ENCODE assay signal across 9 mouse cellular contexts in genomic region chr10:80245600-80245999, GRCm38 (mm10). TPM values are rescaled to one million over a fixed set of nuclear protein-coding genes. Genes with fewer than 3 reads are reported as not detected.
A peak's percentile ranks its signal among the peaks of the same experiment; 100 is the strongest.
DNase-seq lines count a peak whose midpoint lies in the region; ATAC-seq and TF ChIP-seq lines count a peak whose summit lies in the region.
"Had no signal": no experiment of that assay in that cellular context is flagged by ENCODE, and none has a peak within 500 bp of the region (broad histone marks: within the 10 kb centered on the region; RNA-seq: fewer than 3 reads in every experiment).

No protein-coding gene starts in this region.

- H3K27me3 ChIP-seq in embryonic facial prominence, embryonic 11.5 days (ENCODE audit: control insufficient read depth, insufficient read depth, low read length), result no peaks in the 10 kb centered on the region
- no peaks in the 10 kb centered on the region for H3K27me3 ChIP-seq in kidney, embryonic 15.5 days
- no peaks in the 10 kb centered on the region for H3K27me3 ChIP-seq in liver, embryonic 14.5 days (ENCODE audit: control insufficient read depth, insufficient read depth, low read length)
- no peaks in the 10 kb centered on the region for H3K27me3 ChIP-seq in testis, adult 2 months (ENCODE audit: control insufficient read depth, insufficient read depth, low read length)
- H3K27me3 ChIP-seq: embryonic facial prominence, embryonic 15.5 days had no signal

- no peak overlapping the region; the same call in 1 of the 2 replicates for H3K9ac ChIP-seq in embryonic facial prominence, embryonic 11.5 days (replicated peaks; ENCODE audit: low read length)
- 0 out of 2 replicates have a peak overlapping the region, but pooled peaks have one; percentile 30 for H3K9ac ChIP-seq in kidney, embryonic 15.5 days
- H3K9ac ChIP-seq in liver, embryonic 14.5 days (replicated peaks), result no peak overlapping the region

- H3K36me3 ChIP-seq in embryonic facial prominence, embryonic 11.5 days (replicated peaks; ENCODE audit: control insufficient read depth, insufficient read depth, low read depth, low read length), result peaks cover 15% of the 10 kb centered on the region
- peaks cover 42% of the 10 kb centered on the region for H3K36me3 ChIP-seq in kidney, embryonic 15.5 days
- peaks cover 31% of the 10 kb centered on the region for H3K36me3 ChIP-seq in liver, embryonic 14.5 days (replicated peaks; ENCODE audit: control insufficient read depth, insufficient read depth, low read depth)
- H3K36me3 ChIP-seq in testis, adult 2 months (ENCODE audit: control insufficient read depth, insufficient read depth, low read length), result no peaks in the 10 kb centered on the region; the same call in 1 of the 2 replicates

- DNase-seq in B cell, adult 2 months, result peak; percentile 78 to 81
- DNase-seq in adrenal gland, postnatal 25 days, result peak; percentile 76
- DNase-seq in embryonic facial prominence, embryonic 11.5 days (ENCODE audit: low spot score), result peak; percentile 94
- DNase-seq in heart, adult 8-10 months (ENCODE audit: low spot score), result peak; percentile 84
- peak; percentile 76 to 82 (median 81) for DNase-seq in liver, embryonic 14.5 days (ENCODE audit: low read depth in 3 of 3, low spot score in 3 of 3)
- DNase-seq in neural tube, embryonic 10.5 days (ENCODE audit: extremely low spot score, low spot score), result peak; percentile 82

- no peak overlapping the region for H3K27ac ChIP-seq in embryonic facial prominence, embryonic 11.5 days (replicated peaks; ENCODE audit: low read depth, low read length)
- 0 out of 2 replicates have a peak overlapping the region, but pooled peaks have one; percentile 13 for H3K27ac ChIP-seq in kidney, embryonic 15.5 days
- no peak overlapping the region for H3K27ac ChIP-seq in liver, embryonic 14.5 days
- no peak overlapping the region for H3K27ac ChIP-seq in testis, adult 2 months (ENCODE audit: control insufficient read depth, insufficient read depth, low read depth, low read length)
- H3K27ac ChIP-seq: embryonic facial prominence, embryonic 15.5 days had no signal

- no peak for TF ChIP-seq EP300 in liver, embryonic 14.5 days (IDR thresholded peaks at IDR 0.05; ENCODE audit: low read depth)

- WGBS in embryonic facial prominence, embryonic 11.5 days, result 8% methylated on average over 4 of the region's 4 CpGs
- 8% methylated on average over 4 of the region's 4 CpGs for WGBS in kidney, embryonic 15.5 days
- WGBS in liver, embryonic 14.5 days (ENCODE audit: insufficient replicate concordance), result 3% methylated on average over 4 of the region's 4 CpGs

- H3K4me1 ChIP-seq in embryonic facial prominence, embryonic 11.5 days (ENCODE audit: control insufficient read depth, insufficient read depth, low read length), result no peaks in the 10 kb centered on the region; the same call in 1 of the 2 replicates
- peaks cover 21% of the 10 kb centered on the region for H3K4me1 ChIP-seq in kidney, embryonic 15.5 days
- peaks cover 16 to 19% of the 10 kb centered on the region in 2 experiments for H3K4me1 ChIP-seq in liver, embryonic 14.5 days (replicated peaks; ENCODE audit: control insufficient read depth in 2 of 2, insufficient read depth in 2 of 2, low read length in 1 of 2)
- 0 out of 2 replicates have a peak, but pooled peaks cover 2% of the 10 kb centered on the region for H3K4me1 ChIP-seq in testis, adult 2 months (ENCODE audit: control insufficient read depth, insufficient read depth, low read length)

- peak; percentile 96 for TF ChIP-seq CTCF in liver, embryonic 14.5 days (IDR thresholded peaks at IDR 0.05; ENCODE audit: low read depth)
- peak; percentile 40 for TF ChIP-seq CTCF in testis, adult 2 months (IDR thresholded peaks at IDR 0.05; ENCODE audit: control insufficient read depth, insufficient read depth, insufficient replicate concordance, low read depth, low read length)

- H3K4me2 ChIP-seq in embryonic facial prominence, embryonic 11.5 days (ENCODE audit: low read depth, low read length), result no peak overlapping the region
- H3K4me2 ChIP-seq in kidney, embryonic 15.5 days, result no peak overlapping the region; the same call in 1 of the 2 replicates
- H3K4me2 ChIP-seq in liver, embryonic 14.5 days (ENCODE audit: low read depth), result no peak overlapping the region
- H3K4me2 ChIP-seq: embryonic facial prominence, embryonic 15.5 days had no signal

- H3K9me3 ChIP-seq in embryonic facial prominence, embryonic 11.5 days (replicated peaks; ENCODE audit: control insufficient read depth, low read length), result no peaks in the 10 kb centered on the region
- H3K9me3 ChIP-seq in kidney, embryonic 15.5 days (replicated peaks), result no peaks in the 10 kb centered on the region
- no peaks in the 10 kb centered on the region for H3K9me3 ChIP-seq in liver, embryonic 14.5 days (ENCODE audit: control insufficient read depth, low read length)
- H3K9me3 ChIP-seq: embryonic facial prominence, embryonic 15.5 days had no signal

- ATAC-seq in embryonic facial prominence, embryonic 11.5 days (replicated peaks; ENCODE audit: insufficient number of reproducible peaks, low FRiP score, low TSS enrichment, low read depth), result 0 out of 2 replicates have a peak, but pooled peaks have one; percentile 4
- 0 out of 2 replicates have a peak, but pooled peaks have one; percentile 2 for ATAC-seq in kidney, embryonic 15.5 days (replicated peaks; ENCODE audit: low FRiP score)
- ATAC-seq in liver, embryonic 14.5 days (ENCODE audit: insufficient read depth), result no peak

- no peak for TF ChIP-seq POLR2A in testis, adult 2 months (IDR thresholded peaks at IDR 0.05; ENCODE audit: control insufficient read depth, low read depth, low read length)

- no peak overlapping the region for H3K4me3 ChIP-seq in embryonic facial prominence, embryonic 11.5 days (ENCODE audit: low read depth, low read length)
- H3K4me3 ChIP-seq in kidney, embryonic 15.5 days (replicated peaks), result no peak overlapping the region
- no peak overlapping the region for H3K4me3 ChIP-seq in liver, embryonic 14.5 days (ENCODE audit: insufficient read depth in 1 of 2, low read depth in 2 of 2, low read length in 2 of 2)
- no peak overlapping the region for H3K4me3 ChIP-seq in testis, adult 2 months (ENCODE audit: control insufficient read depth, low read depth, low read length)
- H3K4me3 ChIP-seq: embryonic facial prominence, embryonic 15.5 days had no signal

RNA-seq across cellular contexts. Expression of gene Ndufs7, which starts 3.3 kb away (rescaled TPM):
- total RNA-seq in adrenal gland, postnatal 25 days (2021), result 238 and 243 TPM in 2 replicates
- polyA plus RNA-seq in embryonic facial prominence, embryonic 11.5 days (2014; fragmentation: Nextera tagmentation; extraction: Ambion mirVana), result 221 and 253 TPM in 2 replicates
- total RNA-seq in heart, adult 8-10 months (2022), result 1,000 to 10,000 TPM in 3 of 4 experiments, 100 to 1,000 TPM in 1; 949 to 1,112 (median 1,023) TPM
- 376 and 387 TPM in 2 replicates for polyA plus RNA-seq in kidney, embryonic 15.5 days (2015; fragmentation: Nextera tagmentation; extraction: Ambion mirVana)
- polyA plus RNA-seq in liver, embryonic 14.5 days (2012; rRNA removed), result 189 and 256 TPM in 2 replicates
- polyA plus RNA-seq in liver, embryonic 14.5 days (2014; fragmentation: Nextera tagmentation; extraction: Ambion mirVana), result 272 and 285 TPM in 2 replicates
- 105 and 132 TPM in 2 replicates for polyA plus RNA-seq in testis, adult 2 months (2012; rRNA removed)

RNA-seq across cellular contexts. Expression of gene Gamt, which starts 15.2 kb away (rescaled TPM):
- total RNA-seq in adrenal gland, postnatal 25 days (2021), result 326 and 398 TPM in 2 replicates
- polyA plus RNA-seq in embryonic facial prominence, embryonic 11.5 days (2014; fragmentation: Nextera tagmentation; extraction: Ambion mirVana), result 21.9 and 22.4 TPM in 2 replicates
- total RNA-seq in heart, adult 8-10 months (2022), result 10 to 100 TPM; 10.3 to 17.1 (median 14.7) TPM
- polyA plus RNA-seq in kidney, embryonic 15.5 days (2015; fragmentation: Nextera tagmentation; extraction: Ambion mirVana), result 34.2 and 37.0 TPM in 2 replicates
- polyA plus RNA-seq in liver, embryonic 14.5 days (2012; rRNA removed), result 36.5 and 41.4 TPM in 2 replicates
- 64.9 and 67.9 TPM in 2 replicates for polyA plus RNA-seq in liver, embryonic 14.5 days (2014; fragmentation: Nextera tagmentation; extraction: Ambion mirVana)
- 38.5 and 39.6 TPM in 2 replicates for polyA plus RNA-seq in testis, adult 2 months (2012; rRNA removed)

RNA-seq across cellular contexts. Expression of gene Dazap1, which starts 15.7 kb away (rescaled TPM):
- 111 and 117 TPM in 2 replicates for total RNA-seq in adrenal gland, postnatal 25 days (2021)
- 40.9 and 44.7 TPM in 2 replicates for polyA plus RNA-seq in embryonic facial prominence, embryonic 11.5 days (2014; fragmentation: Nextera tagmentation; extraction: Ambion mirVana)
- 10 to 100 TPM; 49.2 to 62.8 (median 56.5) TPM for total RNA-seq in heart, adult 8-10 months (2022)
- 56.3 and 58.5 TPM in 2 replicates for polyA plus RNA-seq in kidney, embryonic 15.5 days (2015; fragmentation: Nextera tagmentation; extraction: Ambion mirVana)
- 54.8 and 75.9 TPM in 2 replicates for polyA plus RNA-seq in liver, embryonic 14.5 days (2012; rRNA removed)
- polyA plus RNA-seq in liver, embryonic 14.5 days (2014; fragmentation: Nextera tagmentation; extraction: Ambion mirVana), result 20.4 and 22.7 TPM in 2 replicates
- polyA plus RNA-seq in testis, adult 2 months (2012; rRNA removed), result 97.5 and 114 TPM in 2 replicates

RNA-seq across cellular contexts. Expression of gene Mum1, which starts 19.4 kb away (rescaled TPM):
- 23.4 and 37.9 TPM in 2 replicates for total RNA-seq in adrenal gland, postnatal 25 days (2021)
- polyA plus RNA-seq in embryonic facial prominence, embryonic 11.5 days (2014; fragmentation: Nextera tagmentation; extraction: Ambion mirVana), result 75.1 and 94.3 TPM in 2 replicates
- 10 to 100 TPM; 10.5 to 16.3 (median 14.6) TPM for total RNA-seq in heart, adult 8-10 months (2022)
- 74.8 and 75.5 TPM in 2 replicates for polyA plus RNA-seq in kidney, embryonic 15.5 days (2015; fragmentation: Nextera tagmentation; extraction: Ambion mirVana)
- polyA plus RNA-seq in liver, embryonic 14.5 days (2012; rRNA removed), result 12.9 and 18.8 TPM in 2 replicates
- polyA plus RNA-seq in liver, embryonic 14.5 days (2014; fragmentation: Nextera tagmentation; extraction: Ambion mirVana), result 13.2 and 13.8 TPM in 2 replicates
- 282 and 295 TPM in 2 replicates for polyA plus RNA-seq in testis, adult 2 months (2012; rRNA removed)

RNA-seq across cellular contexts. Expression of gene Rps15, which starts 46.7 kb away (rescaled TPM):
- 1,145 and 1,195 TPM in 2 replicates for total RNA-seq in adrenal gland, postnatal 25 days (2021)
- 886 and 948 TPM in 2 replicates for polyA plus RNA-seq in embryonic facial prominence, embryonic 11.5 days (2014; fragmentation: Nextera tagmentation; extraction: Ambion mirVana)
- 100 to 1,000 TPM; 763 to 919 (median 846) TPM for total RNA-seq in heart, adult 8-10 months (2022)
- polyA plus RNA-seq in kidney, embryonic 15.5 days (2015; fragmentation: Nextera tagmentation; extraction: Ambion mirVana), result 1,002 and 1,019 TPM in 2 replicates
- polyA plus RNA-seq in liver, embryonic 14.5 days (2012; rRNA removed), result 2,043 and 2,097 TPM in 2 replicates
- polyA plus RNA-seq in liver, embryonic 14.5 days (2014; fragmentation: Nextera tagmentation; extraction: Ambion mirVana), result 805 and 809 TPM in 2 replicates
- polyA plus RNA-seq in testis, adult 2 months (2012; rRNA removed), result 672 and 893 TPM in 2 replicates
